Mouse (Mus musculus): ENCODE measurements at regions not wholly inside any gene's neighbourhood (a gene's known extent, or its start where the extent isn't known, plus 50 kb on each side); places are given as distances from the start of the nearest gene placed in this dataset.

- H3K4me2 ChIP-seq (ENCODE audit: low read length) = no peak overlapping the region
- WGBS = 63% methylated on average over 5 of the region's 5 CpGs
- H3K4me3 ChIP-seq (replicated peaks; ENCODE audit: low read length) = no peak overlapping the region
- no peaks in the 10 kb centered on the region for H3K9me3 ChIP-seq (ENCODE audit: control insufficient read depth, low read length)
- H3K27me3 ChIP-seq (replicated peaks; ENCODE audit: control insufficient read depth, insufficient read depth, low read length) = no peaks in the 10 kb centered on the region
- ATAC-seq = no peak
- no peak overlapping the region for H3K27ac ChIP-seq (ENCODE audit: low read length)
- H3K4me1 ChIP-seq (replicated peaks; ENCODE audit: control insufficient read depth, insufficient read depth, low read length) = no peaks in the 10 kb centered on the region
- no peak overlapping the region for H3K9ac ChIP-seq (replicated peaks; ENCODE audit: low read depth, low read length)
- H3K36me3 ChIP-seq (ENCODE audit: control insufficient read depth, insufficient read depth) = no peaks in the 10 kb centered on the region
Measured at GRCm38 (mm10) chr2:148107607-148108115, 60.9 kb upstream of the Foxa2 start.

- Histone ChIP-seq H3K4me3 (replicated peaks; ENCODE audit: low read length) (no peak overlapping the region), H3K27me3 (replicated peaks; ENCODE audit: control insufficient read depth, insufficient read depth, low read length) (no peaks in the 10 kb centered on the region), H3K27ac (ENCODE audit: low read length) (no peak overlapping the region), H3K9me3 (ENCODE audit: control insufficient read depth, low read length) (no peaks in the 10 kb centered on the region), H3K9ac (replicated peaks; ENCODE audit: low read depth, low read length) (no peak overlapping the region), H3K36me3 (ENCODE audit: control insufficient read depth, insufficient read depth) (no peaks in the 10 kb centered on the region), H3K4me1 (replicated peaks; ENCODE audit: control insufficient read depth, insufficient read depth, low read length) (no peaks in the 10 kb centered on the region), H3K4me2 (ENCODE audit: low read length) (no peak overlapping the region)
- 51% methylated on average over 2 of the region's 2 CpGs for WGBS
- ATAC-seq = no peak
Measured at GRCm38 (mm10) chr2:148110149-148110548, 63.4 kb upstream of the Foxa2 start.

- H3K27ac ChIP-seq (ENCODE audit: low read length) = no peak overlapping the region
- no peaks in the 10 kb centered on the region for H3K9me3 ChIP-seq (ENCODE audit: control insufficient read depth, low read length)
- ATAC-seq = 0 out of 2 replicates have a peak, but pooled peaks have one; percentile 23
- H3K36me3 ChIP-seq (ENCODE audit: control insufficient read depth, insufficient read depth) = no peaks in the 10 kb centered on the region
- WGBS = 26% methylated on average over 10 of the region's 10 CpGs
- H3K4me2 ChIP-seq (ENCODE audit: low read length) = peak overlapping the region; percentile 29; the same call in 1 of the 2 replicates
- H3K27me3 ChIP-seq (replicated peaks; ENCODE audit: control insufficient read depth, insufficient read depth, low read length) = no peaks in the 10 kb centered on the region
- H3K4me3 ChIP-seq (replicated peaks; ENCODE audit: low read length) = 0 out of 2 replicates have a peak overlapping the region, but pooled peaks have one; percentile 11
- no peak overlapping the region for H3K9ac ChIP-seq (replicated peaks; ENCODE audit: low read depth, low read length)
- no peaks in the 10 kb centered on the region for H3K4me1 ChIP-seq (replicated peaks; ENCODE audit: control insufficient read depth, insufficient read depth, low read length)
Measured at GRCm38 (mm10) chr2:148111889-148112288, 65.1 kb upstream of the Foxa2 start.

GRCm38 (mm10) chr2:148113184-148113583 lies 66.4 kb upstream of the Foxa2 start:
- H3K4me3 ChIP-seq (replicated peaks; ENCODE audit: low read length) = no peak overlapping the region
- no peaks in the 10 kb centered on the region for H3K4me1 ChIP-seq (replicated peaks; ENCODE audit: control insufficient read depth, insufficient read depth, low read length)
- H3K4me2 ChIP-seq (ENCODE audit: low read length) = no peak overlapping the region
- ATAC-seq = no peak
- H3K27me3 ChIP-seq (replicated peaks; ENCODE audit: control insufficient read depth, insufficient read depth, low read length) = no peaks in the 10 kb centered on the region
- H3K36me3 ChIP-seq (ENCODE audit: control insufficient read depth, insufficient read depth) = no peaks in the 10 kb centered on the region
- H3K9me3 ChIP-seq (ENCODE audit: control insufficient read depth, low read length) = no peaks in the 10 kb centered on the region
- WGBS = 58% methylated on average over 2 of the region's 2 CpGs
- H3K9ac ChIP-seq (replicated peaks; ENCODE audit: low read depth, low read length) = no peak overlapping the region
- H3K27ac ChIP-seq (ENCODE audit: low read length) = no peak overlapping the region

GRCm38 (mm10) chr2:148114600-148114999 lies 67.8 kb upstream of the Foxa2 start:
- no peaks in the 10 kb centered on the region for H3K9me3 ChIP-seq (ENCODE audit: control insufficient read depth, low read length)
- H3K36me3 ChIP-seq (ENCODE audit: control insufficient read depth, insufficient read depth) = no peaks in the 10 kb centered on the region
- no peaks in the 10 kb centered on the region for H3K27me3 ChIP-seq (replicated peaks; ENCODE audit: control insufficient read depth, insufficient read depth, low read length)
- WGBS = 17% methylated on average over 4 of the region's 4 CpGs
- H3K27ac ChIP-seq (ENCODE audit: low read length) = no peak overlapping the region
- no peak overlapping the region for H3K4me2 ChIP-seq (ENCODE audit: low read length)
- no peak overlapping the region for H3K4me3 ChIP-seq (replicated peaks; ENCODE audit: low read length)
- no peak overlapping the region for H3K9ac ChIP-seq (replicated peaks; ENCODE audit: low read depth, low read length)
- ATAC-seq = peak; percentile 90
- no peaks in the 10 kb centered on the region for H3K4me1 ChIP-seq (replicated peaks; ENCODE audit: control insufficient read depth, insufficient read depth, low read length)

GRCm38 (mm10) chr2:148116033-148116790 lies 69.4 kb upstream of the Foxa2 start:
- Histone ChIP-seq H3K27me3 (replicated peaks; ENCODE audit: control insufficient read depth, insufficient read depth, low read length) (no peaks in the 10 kb centered on the region), H3K4me3 (replicated peaks; ENCODE audit: low read length) (no peak overlapping the region), H3K9me3 (ENCODE audit: control insufficient read depth, low read length) (no peaks in the 10 kb centered on the region), H3K27ac (ENCODE audit: low read length) (no peak overlapping the region), H3K4me1 (replicated peaks; ENCODE audit: control insufficient read depth, insufficient read depth, low read length) (no peaks in the 10 kb centered on the region), H3K9ac (replicated peaks; ENCODE audit: low read depth, low read length) (no peak overlapping the region), H3K36me3 (ENCODE audit: control insufficient read depth, insufficient read depth) (no peaks in the 10 kb centered on the region), H3K4me2 (ENCODE audit: low read length) (no peak overlapping the region)
- WGBS = 84% methylated on average over 3 of the region's 3 CpGs
- ATAC-seq = no peak

GRCm38 (mm10) chr2:148117420-148117819 lies 70.7 kb upstream of the Foxa2 start:
- H3K4me1 ChIP-seq (replicated peaks; ENCODE audit: control insufficient read depth, insufficient read depth, low read length) = no peaks in the 10 kb centered on the region
- no peak overlapping the region for H3K9ac ChIP-seq (replicated peaks; ENCODE audit: low read depth, low read length)
- H3K4me2 ChIP-seq (ENCODE audit: low read length) = no peak overlapping the region
- ATAC-seq = no peak
- no peaks in the 10 kb centered on the region for H3K27me3 ChIP-seq (replicated peaks; ENCODE audit: control insufficient read depth, insufficient read depth, low read length)
- 54% methylated on average over 2 of the region's 2 CpGs for WGBS
- no peaks in the 10 kb centered on the region for H3K36me3 ChIP-seq (ENCODE audit: control insufficient read depth, insufficient read depth)
- H3K4me3 ChIP-seq (replicated peaks; ENCODE audit: low read length) = no peak overlapping the region
- no peak overlapping the region for H3K27ac ChIP-seq (ENCODE audit: low read length)
- H3K9me3 ChIP-seq (ENCODE audit: control insufficient read depth, low read length) = no peaks in the 10 kb centered on the region

- 38% methylated on average over 13 of the region's 13 CpGs for WGBS
- peak; percentile 57 for ATAC-seq
- H3K9ac ChIP-seq (replicated peaks; ENCODE audit: low read depth, low read length) = no peak overlapping the region
Measured at GRCm38 (mm10) chr2:148121885-148122876, 75.4 kb upstream of the Foxa2 start.

GRCm38 (mm10) chr2:148123780-148124179 lies 77.0 kb upstream of the Foxa2 start:
- no peak for ATAC-seq
- Histone ChIP-seq H3K4me2 (ENCODE audit: low read length) (no peak overlapping the region), H3K9me3 (ENCODE audit: control insufficient read depth, low read length) (no peaks in the 10 kb centered on the region), H3K4me1 (replicated peaks; ENCODE audit: control insufficient read depth, insufficient read depth, low read length) (no peaks in the 10 kb centered on the region), H3K27ac (ENCODE audit: low read length) (no peak overlapping the region), H3K4me3 (replicated peaks; ENCODE audit: low read length) (no peak overlapping the region), H3K36me3 (ENCODE audit: control insufficient read depth, insufficient read depth) (no peaks in the 10 kb centered on the region), H3K9ac (replicated peaks; ENCODE audit: low read depth, low read length) (no peak overlapping the region), H3K27me3 (replicated peaks; ENCODE audit: control insufficient read depth, insufficient read depth, low read length) (no peaks in the 10 kb centered on the region)
- WGBS = 63% methylated on average over 3 of the region's 3 CpGs

More at GRCm38 (mm10) chr2:148121885-148122876, 75.4 kb upstream of the Foxa2 start:
- Histone ChIP-seq H3K36me3 (ENCODE audit: control insufficient read depth, insufficient read depth) (no peaks in the 10 kb centered on the region), H3K4me1 (replicated peaks; ENCODE audit: control insufficient read depth, insufficient read depth, low read length) (no peaks in the 10 kb centered on the region), H3K4me2 (ENCODE audit: low read length) (no peak overlapping the region), H3K9me3 (ENCODE audit: control insufficient read depth, low read length) (no peaks in the 10 kb centered on the region), H3K27ac (ENCODE audit: low read length) (no peak overlapping the region), H3K27me3 (replicated peaks; ENCODE audit: control insufficient read depth, insufficient read depth, low read length) (no peaks in the 10 kb centered on the region), H3K4me3 (replicated peaks; ENCODE audit: low read length) (no peak overlapping the region)

Measured in forebrain, embryonic 16.5 days (tissue).